Mouse (Mus musculus) hindbrain, embryonic 16.5 days (tissue): ENCODE data around the gene Slc35g3. TPM values are rescaled to one million over a fixed set of nuclear protein-coding genes. Genes with fewer than 3 reads are reported as not detected.

Source experiments
- ATAC-seq: fragments of 200-750 bp; cut with Nextera tagmentation; 2 replicates; pipeline ENCODE4 v1.8.0; 2017; ENCODE audit warnings: moderate TSS enrichment, moderate library complexity
- H3K27ac ChIP-seq: fragments of 300-500 bp; sonication (generic); 2 replicates; pipeline ENCODE4 v1.5.1; 2014; ENCODE audit warnings: low read depth, mild to moderate bottlenecking, control low read depth, low read length, moderate library complexity
- H3K27me3 ChIP-seq: fragments of 300-500 bp; sonication (generic); replicated peaks from 2 replicates; pipeline ENCODE4 v1.6.1; 2014; ENCODE audit warnings: low read length; ENCODE audit not compliant: control insufficient read depth, insufficient read depth
- H3K36me3 ChIP-seq: fragments of 300-500 bp; sonication (generic); 2 replicates; pipeline ENCODE4 v1.6.1; 2014; ENCODE audit warnings: mild to moderate bottlenecking, low read length, moderate library complexity, mixed read lengths; ENCODE audit not compliant: control insufficient read depth, insufficient read depth
- H3K4me1 ChIP-seq: fragments of 300-500 bp; sonication (generic); 2 replicates; pipeline ENCODE4 v1.6.1; 2014; ENCODE audit warnings: low read depth, low read length; ENCODE audit not compliant: control insufficient read depth, insufficient read depth
- H3K4me2 ChIP-seq: fragments of 300-500 bp; sonication (generic); 2 replicates; pipeline ENCODE4 v1.6.1; 2014; ENCODE audit warnings: mild to moderate bottlenecking, low read length, control low read depth, moderate library complexity
- H3K4me3 ChIP-seq: fragments of 300-500 bp; sonication (generic); 2 replicates; pipeline ENCODE4 v1.5.1; 2014; ENCODE audit warnings: mild to moderate bottlenecking, low read length, control low read depth, moderate library complexity
- H3K9ac ChIP-seq: fragments of 300-500 bp; sonication (generic); 2 replicates; pipeline ENCODE4 v1.6.1; 2014; ENCODE audit warnings: low read depth, mild to moderate bottlenecking, control low read depth, low read length, moderate library complexity
- H3K9me3 ChIP-seq: fragments of 300-500 bp; sonication (generic); 2 replicates; pipeline ENCODE4 v1.6.1; 2014; ENCODE audit warnings: mild to moderate bottlenecking, low read length, moderate library complexity; ENCODE audit not compliant: control insufficient read depth
- WGBS: fragments of 180-500 bp; shearing (Covaris S2); extraction: QIAGEN DNeasy Blood & Tissue Kit; methylation state at CpG from one replicate; pipeline ENCODE4 v1.1.7; 2014; 5-methylcytosine and 5-hydroxymethylcytosine counted together
- polyA plus RNA-seq: library from polyadenylated mRNA; unstranded; fragments of >200 nt; fragmentation: Nextera tagmentation; extraction: Ambion mirVana; gene quantifications from 2 replicates; pipeline ENCODE4 v1.2.1, GENCODE M21; 2015

Gene Slc35g3
- polyA plus RNA-seq, 1 experiment from 2014 or later: 0.41 TPM

DNA sequence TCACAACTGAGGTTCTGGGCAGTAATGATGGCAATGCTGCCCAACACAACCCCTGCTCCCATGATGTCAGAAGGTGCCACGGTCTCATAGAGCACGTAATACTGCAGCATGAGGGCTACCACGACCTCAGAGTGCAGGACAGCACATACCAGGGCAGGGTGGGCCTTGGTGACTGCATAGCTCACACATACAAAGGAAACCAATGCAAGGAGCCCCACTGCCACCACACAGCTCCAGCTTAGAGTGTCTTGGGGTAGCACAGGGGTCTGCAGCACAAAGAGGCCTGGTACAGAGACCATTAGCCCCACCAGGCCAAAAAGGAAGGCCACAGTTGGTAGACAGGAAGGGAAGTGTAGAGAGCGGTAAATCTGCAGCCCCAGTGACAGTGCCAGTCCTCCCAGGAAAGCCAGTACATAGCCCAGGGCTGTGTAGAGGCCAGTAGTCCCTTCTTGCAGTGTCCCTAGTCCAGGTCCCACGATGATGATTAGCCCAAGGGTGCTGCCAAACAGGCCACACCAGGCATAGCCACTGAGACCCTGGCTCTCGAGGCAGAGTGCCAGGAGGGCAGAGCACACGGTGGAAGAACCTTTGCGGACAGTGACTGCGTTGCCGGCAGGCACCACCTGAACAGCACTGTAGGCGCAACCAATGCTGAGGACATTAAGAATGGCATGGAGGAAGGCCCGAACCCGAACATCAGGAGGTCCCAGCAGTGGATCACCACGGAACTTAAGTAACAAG lies 1.4 kb downstream of the Slc35g3 start:
- Histone ChIP-seq H3K9ac (peak overlapping the region; percentile 65), H3K27ac (peak overlapping the region; percentile 93), H3K4me2 (peak overlapping the region; percentile 76), H3K4me3 (peak overlapping the region; percentile 57; the same call in 1 of the 2 replicates), H3K36me3 (no peaks in the 10 kb centered on the region), H3K4me1 (peaks cover 32% of the 10 kb centered on the region), H3K27me3 (no peaks in the 10 kb centered on the region), H3K9me3 (no peaks in the 10 kb centered on the region)
- no peak for ATAC-seq
- WGBS: 76% methylated on average over 14 of the region's 14 CpGs

DNA sequence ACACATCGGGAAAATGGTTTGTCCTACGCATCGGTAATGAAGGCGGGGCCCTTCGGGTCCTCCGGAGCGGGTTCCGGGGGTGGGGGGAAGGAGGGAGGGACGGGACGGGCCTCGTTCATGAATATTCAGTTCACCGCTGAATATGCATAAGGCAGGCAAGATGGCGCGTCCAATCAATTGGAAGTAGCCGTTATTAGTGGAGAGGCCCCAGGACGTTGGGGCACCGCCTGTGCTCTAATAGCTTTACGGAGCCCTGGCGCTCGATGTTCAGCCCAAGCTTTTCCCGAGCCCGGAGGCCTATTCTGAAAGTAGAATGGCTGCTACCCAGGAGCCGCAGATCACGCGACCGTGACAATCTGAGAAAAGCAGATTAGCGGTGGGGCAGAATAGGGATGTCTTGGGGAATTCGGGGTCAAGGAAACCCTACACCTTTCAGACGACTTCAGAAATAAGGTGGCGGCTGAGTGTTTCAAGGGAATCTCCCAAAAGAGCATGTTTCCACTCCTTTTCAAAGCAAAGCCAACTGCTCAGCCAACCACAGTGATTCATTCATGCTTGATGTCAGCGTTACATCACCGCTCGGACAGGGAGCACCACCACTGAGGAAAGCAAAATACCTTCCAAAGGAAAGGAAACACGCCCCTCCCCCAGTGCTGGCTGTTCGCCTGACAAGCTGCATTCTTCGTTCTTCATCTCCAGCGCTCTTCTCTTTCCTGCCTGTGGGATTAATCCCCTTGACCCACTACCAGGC lies 2.6 kb downstream of the Slc35g3 start:
- WGBS: 0% methylated on average over 37 of the region's 37 CpGs
- Histone ChIP-seq H3K4me2 (peak overlapping the region; percentile 76), H3K9ac (peak overlapping the region; percentile 65), H3K27me3 (no peaks in the 10 kb centered on the region), H3K4me1 (peaks cover 32% of the 10 kb centered on the region), H3K9me3 (no peaks in the 10 kb centered on the region), H3K4me3 (peak overlapping the region; percentile 57), H3K27ac (peak overlapping the region; percentile 93), H3K36me3 (no peaks in the 10 kb centered on the region)
- ATAC-seq: peak; percentile 87

DNA sequence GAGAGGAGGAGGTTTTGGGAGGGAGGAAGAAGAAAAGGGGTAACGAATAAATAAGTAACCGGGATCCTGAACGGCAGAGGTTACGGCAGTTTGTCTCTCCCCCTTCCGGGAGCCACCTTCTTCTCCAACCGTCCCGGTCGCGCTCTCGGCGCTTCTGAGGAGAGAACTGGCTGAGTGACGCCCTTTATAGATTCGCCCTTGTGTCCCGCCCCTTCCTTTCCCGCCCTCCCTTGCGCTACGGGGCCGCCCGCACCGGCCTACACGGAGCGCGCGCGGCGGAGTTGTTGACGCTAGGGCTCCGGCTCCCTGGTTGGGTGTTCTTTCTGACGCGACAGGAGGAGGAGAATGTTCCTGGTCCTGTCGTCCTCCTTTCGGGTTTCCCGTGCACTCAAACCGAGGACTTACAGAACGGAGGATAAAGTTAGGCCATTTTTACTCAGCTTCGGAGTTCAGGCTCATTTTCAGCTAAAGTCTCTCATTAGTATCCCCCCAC lies 3.2 kb downstream of the Slc35g3 start, which contains the start of gene Polr2a:
Polr2a (minus strand) TSS at position 160 of the 493 bp plus-strand sequence.
- ATAC-seq: peak; percentile 96
- under 1% methylated on average over 34 of the region's 36 CpGs for WGBS
- H3K4me1 ChIP-seq: peaks cover 32% of the 10 kb centered on the region

DNA sequence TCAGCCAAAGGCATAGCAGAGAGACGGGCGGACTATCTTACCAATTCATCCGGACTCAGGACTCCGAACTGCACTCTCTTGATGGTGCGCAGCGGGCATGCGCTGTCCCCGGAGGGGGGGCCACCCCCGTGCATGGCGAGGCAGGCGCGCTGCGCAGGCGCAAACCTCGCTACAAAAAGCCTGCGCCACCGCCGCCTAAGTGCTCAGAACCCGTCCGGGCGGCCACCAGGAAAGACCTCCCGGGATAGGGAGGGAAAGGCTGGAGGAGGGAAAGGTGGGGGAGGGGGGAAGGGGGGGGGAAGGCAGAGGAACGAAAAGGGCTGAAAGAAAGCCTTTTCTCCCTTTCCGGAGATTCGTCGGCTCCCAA lies 3.7 kb downstream of the Slc35g3 start:
- Histone ChIP-seq H3K4me3 (peak overlapping the region; percentile 57), H3K27ac (peak overlapping the region; percentile 93), H3K4me1 (peaks cover 32% of the 10 kb centered on the region), H3K9me3 (no peaks in the 10 kb centered on the region), H3K9ac (peak overlapping the region; percentile 70), H3K36me3 (no peaks in the 10 kb centered on the region), H3K4me2 (peak overlapping the region; percentile 57), H3K27me3 (no peaks in the 10 kb centered on the region)
- WGBS: 0% methylated on average over 26 of the region's 26 CpGs
- ATAC-seq: peak; percentile 87

More for the DNA sequence above, 3.2 kb downstream of the Slc35g3 start, which contains the start of gene Polr2a:
- H3K36me3 ChIP-seq: no peaks in the 10 kb centered on the region
- no peaks in the 10 kb centered on the region for H3K27me3 ChIP-seq
- no peaks in the 10 kb centered on the region for H3K9me3 ChIP-seq
- peak within 1 kb of the TSS; percentile 70 for H3K9ac ChIP-seq
- peak within 1 kb of the TSS; percentile 93 for H3K27ac ChIP-seq
- H3K4me3 ChIP-seq: peak within 1 kb of the TSS; percentile 57
- peak within 1 kb of the TSS; percentile 76 for H3K4me2 ChIP-seq

DNA sequence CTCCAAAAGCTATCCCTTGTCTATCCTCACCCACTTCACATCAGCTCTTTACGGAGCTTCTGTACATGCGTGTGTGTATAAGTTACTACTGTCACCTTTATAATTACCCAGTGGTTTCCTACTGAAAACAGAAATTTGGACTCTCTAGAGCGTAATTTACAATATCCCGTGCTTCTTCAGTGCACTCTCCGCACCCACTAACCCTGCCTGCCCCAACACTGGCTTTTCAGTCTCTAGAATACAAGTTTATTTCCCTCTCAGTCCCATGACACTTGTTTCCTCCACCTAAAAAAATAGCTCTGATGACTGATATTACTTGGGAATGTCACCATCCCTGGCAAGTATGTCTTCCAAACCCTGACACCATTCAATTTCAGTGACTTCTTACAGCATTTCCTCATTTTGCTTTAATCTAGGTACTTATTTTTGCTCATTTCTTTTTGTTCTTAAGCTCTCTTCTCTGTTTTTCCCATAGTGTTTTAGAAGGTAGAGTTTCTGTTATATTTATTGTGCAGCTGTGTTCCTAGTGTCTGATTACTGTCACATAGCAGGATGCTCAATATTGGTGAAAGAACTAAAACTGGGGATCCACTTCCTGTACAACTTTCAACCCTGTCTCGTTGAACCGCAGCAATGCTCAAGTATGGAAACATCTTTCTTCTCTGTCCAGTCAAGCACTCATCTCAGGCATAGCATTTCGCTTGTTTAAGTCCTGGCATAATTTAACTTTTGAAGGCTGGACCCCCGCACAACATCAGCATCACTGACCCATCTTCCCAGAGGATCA lies 4.3 kb downstream of the Slc35g3 start:
- Histone ChIP-seq H3K4me2 (peak overlapping the region; percentile 57), H3K4me1 (peaks cover 32% of the 10 kb centered on the region), H3K4me3 (peak overlapping the region; percentile 57), H3K9me3 (no peaks in the 10 kb centered on the region), H3K9ac (peak overlapping the region; percentile 70), H3K27ac (peak overlapping the region; percentile 93), H3K27me3 (no peaks in the 10 kb centered on the region), H3K36me3 (no peaks in the 10 kb centered on the region)
- 42% methylated on average over 9 of the region's 9 CpGs for WGBS
- no peak for ATAC-seq

DNA sequence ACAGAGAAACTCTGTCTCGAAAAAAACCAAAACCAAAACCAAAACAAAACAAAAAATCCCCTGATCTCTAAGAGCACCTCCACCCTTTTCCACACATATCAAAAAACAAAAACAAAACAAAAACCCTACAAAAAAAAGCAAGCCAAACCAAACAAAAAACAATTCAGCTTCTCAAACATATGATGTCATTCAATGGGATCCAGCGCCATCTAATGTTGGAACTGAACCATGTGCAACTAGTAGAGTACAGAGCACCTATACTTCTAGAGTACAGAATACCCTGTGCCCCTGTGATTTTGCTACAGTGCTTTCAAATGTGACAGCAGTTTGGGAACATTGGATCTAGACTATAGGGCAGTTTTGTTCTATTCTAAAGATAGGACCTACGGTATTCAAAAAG lies 7.1 kb downstream of the Slc35g3 start:
- 56% methylated on average over 3 of the region's 3 CpGs for WGBS
- no peak overlapping the region for H3K9ac ChIP-seq
- ATAC-seq: no peak
- no peaks in the 10 kb centered on the region for H3K36me3 ChIP-seq
- no peaks in the 10 kb centered on the region for H3K9me3 ChIP-seq
- H3K4me1 ChIP-seq: peaks cover 23% of the 10 kb centered on the region
- H3K27ac ChIP-seq: no peak overlapping the region
- no peak overlapping the region for H3K4me3 ChIP-seq
- peak overlapping the region; percentile 40; the same call in 1 of the 2 replicates for H3K4me2 ChIP-seq
- no peaks in the 10 kb centered on the region for H3K27me3 ChIP-seq

DNA sequence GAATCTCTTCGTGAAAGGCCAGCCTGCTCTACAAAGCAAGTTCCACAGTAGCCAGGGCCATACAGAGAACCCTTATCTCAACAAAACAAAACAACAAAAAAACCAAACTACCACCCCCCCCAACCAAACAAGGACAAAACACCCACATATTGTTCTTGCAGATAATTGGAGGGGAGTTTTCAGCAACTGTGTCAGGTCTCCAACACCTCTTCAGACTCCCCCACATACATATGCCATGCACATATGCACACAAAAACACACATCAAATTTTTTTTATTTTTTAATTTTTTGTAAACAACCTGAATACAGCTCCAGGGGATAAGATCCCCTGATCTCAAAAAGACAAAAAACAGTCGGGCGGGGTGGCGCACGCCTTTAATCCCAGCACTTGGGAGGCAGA lies 7.5 kb downstream of the Slc35g3 start:
- H3K27me3 ChIP-seq: no peaks in the 10 kb centered on the region
- 84% methylated on average over 5 of the region's 5 CpGs for WGBS
- peaks cover 22% of the 10 kb centered on the region for H3K4me1 ChIP-seq
- H3K9me3 ChIP-seq: no peaks in the 10 kb centered on the region
- no peak overlapping the region for H3K4me3 ChIP-seq
- H3K27ac ChIP-seq: no peak overlapping the region
- no peak overlapping the region for H3K9ac ChIP-seq
- no peaks in the 10 kb centered on the region for H3K36me3 ChIP-seq
- 0 out of 2 replicates have a peak overlapping the region, but pooled peaks have one; percentile 6 for H3K4me2 ChIP-seq
- no peak for ATAC-seq

DNA sequence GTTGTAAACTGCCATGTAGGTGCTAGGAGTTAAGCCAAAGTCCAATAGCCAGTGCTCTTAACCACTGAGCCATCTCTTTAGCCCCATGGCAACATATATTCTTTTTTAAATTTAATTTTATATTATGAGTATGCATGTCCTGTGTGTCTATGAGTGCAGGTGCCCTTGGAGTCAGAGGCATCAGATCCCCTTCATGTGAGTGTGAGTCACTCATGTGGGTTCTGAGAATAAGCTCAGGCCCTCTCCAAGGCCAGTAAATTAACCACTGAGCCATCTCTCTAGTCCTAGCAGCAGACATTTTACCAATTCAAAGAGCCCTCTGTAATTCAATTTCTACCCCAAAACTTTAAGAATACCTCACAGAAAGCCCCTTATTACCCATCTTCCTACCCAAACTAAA lies 9.1 kb downstream of the Slc35g3 start:
- H3K4me3 ChIP-seq: no peak overlapping the region
- H3K4me2 ChIP-seq: no peak overlapping the region
- H3K27ac ChIP-seq: no peak overlapping the region
- H3K4me1 ChIP-seq: peaks cover 22% of the 10 kb centered on the region
- H3K27me3 ChIP-seq: no peaks in the 10 kb centered on the region
- no peak for ATAC-seq
- no peaks in the 10 kb centered on the region for H3K9me3 ChIP-seq
- H3K36me3 ChIP-seq: 0 out of 2 replicates have a peak, but pooled peaks cover 2% of the 10 kb centered on the region
- H3K9ac ChIP-seq: no peak overlapping the region
